Mouse (Mus musculus) cerebellum, adult 9-10 months (tissue): ENCODE results near the gene Clec1a.

Experiments used
- DNase-seq: peaks from one replicate; pipeline ENCODE4 v3.0.0; 2022

Gene Clec1a

GRCm38 (mm10) chr6:129403391-129403790 lies 48.4 kb downstream of the Clec1a start:
- no peak for DNase-seq

DNA sequence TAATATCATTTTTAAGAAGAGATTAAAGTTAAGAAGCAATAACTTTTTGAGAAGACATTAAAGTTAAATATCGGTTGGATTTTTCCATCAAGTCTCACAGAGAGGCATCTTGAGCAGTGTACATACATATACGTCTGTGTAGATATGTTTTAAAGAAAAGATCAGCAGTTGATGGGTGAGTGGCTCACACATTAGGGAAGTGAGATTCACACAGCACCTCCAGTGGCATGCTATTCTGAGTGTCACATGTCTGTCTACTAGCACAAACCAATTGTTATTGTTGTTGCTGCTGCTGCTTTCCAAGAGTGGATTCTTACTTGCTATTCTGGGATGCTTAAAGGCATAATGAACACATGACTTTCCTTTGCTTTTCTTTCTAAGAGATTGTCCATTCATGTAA lies 49.4 kb downstream of the Clec1a start:
- no peak for DNase-seq

DNA sequence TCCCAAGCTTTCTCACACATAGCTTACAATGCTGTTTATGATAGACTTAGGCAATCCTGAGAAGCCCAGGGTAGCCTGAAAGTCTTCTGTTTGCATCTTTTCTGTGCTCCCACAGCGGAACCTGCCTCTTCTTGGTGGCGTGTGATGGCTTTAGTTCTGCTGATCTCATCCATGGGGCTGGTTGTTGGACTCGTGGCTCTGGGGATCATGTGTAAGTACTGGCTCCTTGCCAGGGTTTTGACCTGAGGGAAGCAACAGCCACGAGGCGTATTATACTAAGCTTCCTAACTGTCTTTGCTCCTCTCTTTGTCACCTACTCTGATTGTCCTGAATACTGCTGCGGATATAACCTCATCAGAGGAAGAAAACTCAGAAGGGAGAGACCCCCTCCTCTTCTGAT lies 51.9 kb downstream of the Clec1a start:
- no peak for DNase-seq

GRCm38 (mm10) chr6:129396997-129397396 lies 54.8 kb downstream of the Clec1a start, which contains the start of gene Clec1b:
TSS of gene Clec1b (plus strand) at chr6:129397297.
- no peak for DNase-seq

DNA sequence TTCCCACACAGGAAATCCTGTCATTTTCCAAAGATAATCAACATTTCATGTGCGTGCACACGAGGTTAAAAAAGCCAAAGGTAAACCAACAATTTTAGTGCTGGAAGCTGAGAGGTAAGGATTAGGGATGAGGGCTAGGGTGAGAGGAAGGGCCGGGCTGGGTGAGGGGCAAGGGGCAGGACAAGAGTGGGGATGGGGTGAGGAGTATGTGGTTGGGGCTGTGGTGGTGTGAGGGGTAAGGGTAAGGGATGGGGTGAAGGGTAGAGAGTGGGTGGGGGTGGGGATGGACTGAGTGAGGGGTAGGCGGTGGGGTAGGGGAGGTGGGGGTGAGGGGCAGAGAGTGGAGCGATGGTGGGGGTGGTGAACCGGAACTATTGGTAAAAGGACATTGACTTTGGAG lies 58.1 kb downstream of the Clec1a start:
- DNase-seq, result no peak

GRCm38 (mm10) chr6:129393087-129393720 lies 58.6 kb downstream of the Clec1a start:
- DNase-seq, result peak; percentile 7

DNA sequence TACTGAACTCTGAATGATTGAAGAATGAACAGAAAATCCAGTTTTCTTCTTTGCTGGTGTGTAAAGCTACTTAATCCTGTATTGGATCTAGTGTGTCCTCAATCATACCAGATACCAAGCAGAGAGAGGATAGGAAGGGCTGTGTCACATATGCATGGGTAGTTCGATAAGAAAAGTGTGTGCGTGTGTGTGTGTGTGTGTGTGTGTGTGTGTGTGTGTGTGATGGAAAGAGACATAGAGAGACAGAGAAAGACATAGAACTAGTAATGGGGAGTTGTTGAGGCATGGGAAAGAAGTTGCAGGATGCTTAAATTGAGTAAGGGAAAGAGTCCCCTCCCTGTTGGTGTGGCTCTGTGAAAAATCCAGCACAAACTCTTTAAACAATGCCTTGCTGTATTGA lies 66.0 kb downstream of the Clec1a start, which contains the start of gene Clec12b:
TSS of gene Clec12b (minus strand) at position 101 of the 400 bp plus-strand sequence.
- no peak for DNase-seq

DNA sequence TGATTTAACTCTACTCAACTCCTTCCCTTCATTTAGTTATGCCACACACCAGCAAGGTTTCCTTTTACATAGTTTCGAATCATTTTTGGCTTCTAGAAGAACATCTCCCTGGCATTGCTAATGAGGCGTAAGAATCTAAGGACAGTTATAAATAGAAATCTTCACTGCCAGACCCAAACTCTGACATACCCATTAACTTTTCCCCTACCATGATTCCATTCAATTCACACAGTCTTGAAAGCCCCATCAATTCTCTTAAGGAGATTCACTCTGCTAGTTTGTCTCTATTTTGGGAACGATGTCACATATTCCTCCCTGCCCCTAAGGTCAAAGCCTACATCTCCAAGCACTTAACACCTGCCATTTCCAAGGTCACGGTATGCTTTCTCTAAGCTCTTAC lies 66.8 kb downstream of the Clec1a start:
- no peak for DNase-seq

DNA sequence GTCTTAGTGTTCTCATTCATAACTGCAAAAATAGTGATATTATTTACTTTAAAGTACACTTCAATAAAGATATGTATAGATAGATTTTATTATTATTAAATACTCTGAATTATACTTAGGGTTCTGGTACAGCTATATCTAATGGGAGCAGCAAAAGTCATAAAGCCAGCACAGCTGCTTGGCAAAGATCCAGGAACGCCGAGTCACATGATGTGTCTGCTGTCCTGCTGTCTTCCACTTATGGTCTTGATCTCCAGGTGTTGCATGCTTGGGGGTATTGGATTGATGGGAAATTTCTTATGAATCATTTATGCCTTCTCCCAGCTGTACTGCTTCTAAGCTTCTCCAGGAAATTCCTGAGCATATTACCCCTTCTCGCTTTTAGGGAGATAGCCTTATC lies 68.3 kb downstream of the Clec1a start:
- no peak for DNase-seq

DNA sequence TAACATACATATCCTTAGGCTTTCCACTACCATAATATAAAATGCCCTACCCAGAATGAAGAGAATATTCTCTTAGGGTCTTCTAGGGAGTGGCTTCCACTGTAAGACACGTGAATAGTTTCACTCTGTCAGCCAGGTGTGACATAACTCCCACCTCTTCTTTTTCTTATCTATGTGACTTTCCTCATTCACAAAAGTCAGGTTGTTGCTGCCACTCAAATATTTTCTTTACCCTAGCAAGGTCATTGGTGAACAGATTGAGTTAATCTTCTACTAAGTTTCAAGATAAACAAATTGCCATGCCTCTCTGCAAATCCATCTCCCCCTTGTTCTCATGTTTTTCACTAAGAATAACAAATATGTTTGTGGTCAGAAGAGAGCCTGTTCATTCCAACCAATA lies 70.1 kb downstream of the Clec1a start:
- no peak for DNase-seq

DNA sequence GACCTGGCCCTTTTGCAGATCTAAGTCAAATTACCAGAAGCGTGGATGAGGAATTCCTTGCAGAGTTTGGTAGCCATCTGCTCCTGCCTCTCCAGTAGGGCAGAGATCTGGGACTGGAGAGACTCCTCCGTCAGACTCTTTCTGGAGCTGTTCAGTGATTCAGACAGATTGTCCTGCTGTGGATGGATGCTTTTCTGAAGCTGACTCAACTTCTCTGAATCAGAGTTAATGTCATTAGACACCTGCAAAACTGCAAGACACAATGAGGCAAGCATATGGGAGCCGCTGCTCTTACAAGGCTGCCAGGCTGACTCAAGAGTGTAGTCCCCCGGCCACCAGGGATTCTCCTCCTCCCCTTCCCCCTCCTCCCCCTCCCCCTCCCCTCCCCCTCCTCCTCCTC lies 71.3 kb downstream of the Clec1a start:
- DNase-seq, result no peak

- DNase-seq, result no peak
Measured at GRCm38 (mm10) chr6:129374937-129375471, 76.8 kb downstream of the Clec1a start.
